Mouse (Mus musculus) liver, embryonic 14.5 days (tissue): ENCODE measurements around the gene Cnih4. TPM values are rescaled to one million over a fixed set of nuclear protein-coding genes. Genes with fewer than 3 reads are reported as not detected.

Experiments
- ATAC-seq: fragments of 200-750 bp; cut with Nextera tagmentation; 2 replicates; pipeline ENCODE4 v1.8.0; 2017; ENCODE audit warnings: moderate number of reproducible peaks, mild to moderate bottlenecking, moderate library complexity; ENCODE audit not compliant: insufficient read depth
- DNase-seq, 3 experiments: peaks; one replicate each; pipeline ENCODE4 v3.0.0-alpha.2; 2012 to 2013; ENCODE audit warnings: low read depth in 3 of 3, low spot score in 3 of 3
- H3K27ac ChIP-seq: fragments of 300-500 bp; sonication (generic); 2 replicates; pipeline ENCODE4 v1.5.1; 2014; ENCODE audit warnings: moderate library complexity, mild to moderate bottlenecking, control low read depth, inconsistent platforms
- H3K27me3 ChIP-seq: fragments of 300-500 bp; sonication (generic); 2 replicates; pipeline ENCODE4 v1.6.1; 2014; ENCODE audit warnings: mild to moderate bottlenecking, low read length, moderate library complexity; ENCODE audit not compliant: control insufficient read depth, insufficient read depth
- H3K36me3 ChIP-seq: fragments of 300-500 bp; sonication (generic); replicated peaks from 2 replicates; pipeline ENCODE4 v1.6.1; 2014; ENCODE audit warnings: low read depth; ENCODE audit not compliant: control insufficient read depth, insufficient read depth
- H3K4me1 ChIP-seq, 2 experiments: fragments of 200-500 bp in 1 of 2; fragments of 300-500 bp in 1 of 2; sonication (generic) in 1 of 2; replicated peaks; 2 replicates each; pipeline ENCODE4 v1.6.1; 2012 to 2014; ENCODE audit warnings: antibody characterized with exemption in 1 of 2, inconsistent platforms in 1 of 2, low read length in 1 of 2; ENCODE audit not compliant: control insufficient read depth in 2 of 2, insufficient read depth in 2 of 2
- H3K4me2 ChIP-seq: fragments of 300-500 bp; sonication (generic); 2 replicates; pipeline ENCODE4 v1.6.1; 2014; ENCODE audit warnings: low read depth, mild to moderate bottlenecking, control low read depth, moderate library complexity
- H3K4me3 ChIP-seq, 2 experiments: fragments of 200-500 bp in 1 of 2; fragments of 300-500 bp in 1 of 2; sonication (generic) in 1 of 2; 2 replicates each; pipeline ENCODE4 v1.5.1; 2012 to 2014; ENCODE audit warnings: low read depth in 2 of 2, low read length in 2 of 2, mild to moderate bottlenecking in 2 of 2, control low read depth in 1 of 2, inconsistent platforms in 1 of 2, moderate library complexity in 1 of 2; ENCODE audit not compliant: insufficient read depth in 1 of 2
- H3K9ac ChIP-seq: fragments of 300-500 bp; sonication (generic); replicated peaks from 2 replicates; pipeline ENCODE4 v1.6.1; 2014; ENCODE audit warnings: mild to moderate bottlenecking, control low read depth, moderate library complexity
- H3K9me3 ChIP-seq: fragments of 300-500 bp; sonication (generic); 2 replicates; pipeline ENCODE4 v1.6.1; 2016; ENCODE audit warnings: low read length, mixed read lengths; ENCODE audit not compliant: control insufficient read depth
- CTCF ChIP-seq: IDR thresholded peaks from 2 replicates; pipeline ENCODE4 v1.5.1; 2016; ENCODE audit warnings: antibody characterized with exemption, low read depth, control low read depth
- EP300 ChIP-seq: IDR thresholded peaks from 2 replicates; pipeline ENCODE4 v1.6.1; 2016; ENCODE audit warnings: antibody characterized with exemption, low read depth
- WGBS: fragments of 180-500 bp; shearing (Covaris S2); extraction: QIAGEN DNeasy Blood & Tissue Kit; methylation state at CpG from one replicate; pipeline ENCODE4 v1.1.7; 2014; ENCODE audit not compliant: insufficient replicate concordance; 5-methylcytosine and 5-hydroxymethylcytosine counted together
- polyA plus RNA-seq, 2 experiments: library from polyadenylated mRNA; depleted of rRNA in 1 of 2; stranded (reverse) in 1 of 2; unstranded in 1 of 2; fragments of >200 nt; fragmentation: Nextera tagmentation in 1 of 2; extraction: Ambion mirVana in 1 of 2; gene quantifications; 2 replicates each; pipeline versions ENCODE4 v1.2.1 to v1.2.3; 2012 to 2014

Gene Cnih4
- polyA plus RNA-seq, 2 experiments: 10.0 to 53.3 TPM

DNA sequence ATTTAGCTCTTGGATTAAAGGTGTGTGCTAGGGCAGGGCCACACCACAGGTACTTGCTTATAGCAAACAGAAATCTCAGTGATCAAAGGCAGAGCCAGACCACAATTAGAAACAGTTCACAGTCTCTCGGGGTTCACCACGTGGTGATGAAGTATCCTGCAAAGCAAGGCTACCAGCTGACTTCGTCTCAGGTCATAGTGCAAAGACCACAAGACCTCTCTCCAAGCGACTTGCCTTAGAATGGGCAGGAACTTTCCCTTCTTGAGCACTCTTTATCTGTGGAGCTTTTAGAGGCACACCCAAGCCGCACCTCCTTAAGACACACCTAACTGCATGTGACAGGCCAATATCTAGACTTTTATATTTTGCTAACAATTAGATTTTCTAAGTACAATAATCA lies 4.0 kb downstream of the Cnih4 start:
- Histone ChIP-seq H3K4me2 (peak overlapping the region; percentile 50), H3K4me1 (peaks cover 22 to 41% of the 10 kb centered on the region in 2 experiments), H3K27me3 (no peaks in the 10 kb centered on the region), H3K9me3 (no peaks in the 10 kb centered on the region), H3K4me3 (peak overlapping the region; percentile 0 to 15; a peak in 3 of 4 replicates), H3K27ac (peak overlapping the region; percentile 48), H3K36me3 (no peaks in the 10 kb centered on the region), H3K9ac (no peak overlapping the region)
- WGBS: 9% methylated on average over 5 of the region's 5 CpGs
- TF ChIP-seq CTCF: no peak
- no peak for TF ChIP-seq EP300
- ATAC-seq (no peak), DNase-seq (peak in 2 of 3 experiments; percentile 59 to 67)

DNA sequence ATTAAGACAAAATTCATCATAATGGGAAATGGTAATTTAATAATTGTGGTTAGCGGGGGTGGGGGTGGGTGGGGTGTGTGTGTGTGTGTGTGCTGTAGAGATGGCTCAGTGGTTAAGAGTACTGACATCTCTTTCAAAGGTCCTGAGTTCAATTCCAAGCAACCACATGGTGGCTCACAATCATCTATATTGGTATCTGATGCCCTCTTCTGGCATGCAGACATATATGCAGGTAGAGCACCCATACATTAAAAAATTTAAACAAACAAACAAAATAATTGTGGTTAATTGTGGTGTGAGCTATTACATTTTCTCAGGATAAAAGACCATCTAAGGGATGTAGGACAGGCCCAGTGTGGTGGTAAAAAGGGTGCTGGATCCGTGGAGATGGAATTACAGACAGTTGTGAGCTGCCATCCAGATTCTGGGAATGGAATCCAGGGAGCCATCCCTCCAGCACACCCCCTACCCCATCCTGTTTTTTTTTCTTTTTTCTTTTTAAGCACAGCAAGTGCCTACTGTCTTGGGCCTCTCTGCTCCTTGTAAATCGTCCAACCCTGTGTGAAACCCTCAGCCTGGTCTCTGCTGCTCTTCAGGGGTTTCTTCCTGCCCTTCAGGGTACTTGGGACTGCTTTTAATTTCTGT lies 5.0 kb downstream of the Cnih4 start:
- Histone ChIP-seq H3K27me3 (no peaks in the 10 kb centered on the region), H3K27ac (peak overlapping the region; percentile 39)
- 67% methylated on average over 3 of the region's 3 CpGs for WGBS

DNA sequence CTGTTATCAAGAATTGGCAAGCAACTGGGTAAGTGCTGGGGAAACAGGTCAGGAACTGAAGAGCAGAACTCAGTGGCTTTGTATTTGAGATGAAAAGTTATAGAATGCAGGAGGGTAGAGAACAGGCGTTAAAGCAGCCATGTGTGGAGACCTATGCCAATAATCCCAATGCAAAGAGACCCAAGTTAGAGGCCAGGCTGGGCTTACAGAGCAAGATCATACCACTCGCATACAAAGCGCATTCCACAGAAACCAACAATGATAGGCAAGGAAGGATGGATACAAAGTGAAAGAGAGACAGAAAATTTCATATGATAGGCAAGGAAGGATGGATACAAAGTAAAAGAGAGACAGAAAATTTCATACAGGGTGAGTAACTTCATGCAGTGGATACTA lies 5.9 kb downstream of the Cnih4 start:
- DNase-seq (no peak), ATAC-seq (no peak)
- Histone ChIP-seq H3K4me1 (peaks cover 22 to 36% of the 10 kb centered on the region in 2 experiments), H3K36me3 (no peaks in the 10 kb centered on the region; the same call in 1 of the 2 replicates), H3K27me3 (no peaks in the 10 kb centered on the region), H3K4me2 (peak overlapping the region; percentile 28), H3K4me3 (peak overlapping the region in 1 of 2 experiments; percentile 73; a peak in 2 of 4 replicates), H3K9me3 (no peaks in the 10 kb centered on the region), H3K27ac (no peak overlapping the region; the same call in 1 of the 2 replicates), H3K9ac (no peak overlapping the region)
- no peak for TF ChIP-seq CTCF
- no peak for TF ChIP-seq EP300
- WGBS: 70% methylated on average over 3 of the region's 3 CpGs

More for the DNA sequence above, 5.0 kb downstream of the Cnih4 start:
- H3K4me1 ChIP-seq: peaks cover 22 to 41% of the 10 kb centered on the region in 2 experiments
- peak; percentile 57 for TF ChIP-seq CTCF
- no peak for TF ChIP-seq EP300
- H3K36me3 ChIP-seq: no peaks in the 10 kb centered on the region
- no peak overlapping the region for H3K4me3 ChIP-seq
- no peak overlapping the region for H3K9ac ChIP-seq
- DNase-seq (no peak), ATAC-seq (no peak)
- H3K9me3 ChIP-seq: no peaks in the 10 kb centered on the region
- H3K4me2 ChIP-seq: peak overlapping the region; percentile 50

DNA sequence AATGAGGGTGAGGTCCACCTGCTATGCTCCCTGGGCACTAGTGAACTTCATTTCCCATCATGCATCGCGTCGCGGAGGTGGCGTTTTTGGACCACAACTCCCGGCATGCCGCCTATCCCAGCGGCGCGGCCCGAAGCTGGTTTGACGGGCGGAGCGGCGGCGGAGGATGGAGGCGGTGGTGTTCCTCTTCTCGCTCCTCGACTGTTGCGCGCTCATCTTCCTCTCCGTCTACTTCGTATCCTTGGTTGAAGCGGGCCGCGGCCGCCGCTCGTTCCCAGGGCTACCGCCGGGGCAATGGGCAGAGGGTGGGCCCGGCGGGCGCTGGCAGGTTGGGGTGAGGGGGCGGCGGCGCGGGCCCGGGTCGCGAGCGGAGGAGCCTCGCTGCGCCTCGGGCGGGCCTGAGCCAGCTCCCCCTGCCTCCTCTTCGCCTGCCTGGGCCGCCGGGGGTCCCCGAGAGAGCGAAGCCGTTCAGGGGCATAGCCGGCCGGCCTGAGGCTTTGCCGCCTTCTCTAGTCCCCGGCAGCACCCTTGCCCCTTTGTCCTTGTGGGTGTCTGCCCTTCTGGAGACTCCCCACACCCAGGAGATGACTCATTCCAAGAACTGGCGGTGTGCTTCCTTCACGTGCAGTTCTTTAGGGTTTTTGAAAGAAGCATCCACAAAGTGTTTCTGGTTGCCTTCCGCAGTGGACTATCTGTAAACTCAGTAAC lies 6.5 kb downstream of the Cnih4 start:
- under 1% methylated on average over 56 of the region's 59 CpGs for WGBS
- peak; percentile 85 for ATAC-seq
- H3K4me1 ChIP-seq: peaks cover 20 to 34% of the 10 kb centered on the region in 2 experiments
- no peaks in the 10 kb centered on the region; the same call in 1 of the 2 replicates for H3K36me3 ChIP-seq
- TF ChIP-seq CTCF (no peak), EP300 (no peak)
- H3K4me3 ChIP-seq: peak overlapping the region; percentile 73 to 81
- H3K9me3 ChIP-seq: no peaks in the 10 kb centered on the region
- peak overlapping the region; percentile 81 for H3K9ac ChIP-seq
- peak overlapping the region; percentile 69 for H3K4me2 ChIP-seq
- H3K27ac ChIP-seq: peak overlapping the region; percentile 21
- H3K27me3 ChIP-seq: no peaks in the 10 kb centered on the region
- peak; percentile 84 to 86 (median 85) for DNase-seq

GRCm38 (mm10) chr1:181151541-181151940 lies 7.0 kb downstream of the Cnih4 start:
- H3K9me3 ChIP-seq: no peaks in the 10 kb centered on the region
- WGBS: 32% methylated on average over 5 of the region's 5 CpGs
- H3K9ac ChIP-seq: peak overlapping the region; percentile 81
- no peak overlapping the region for H3K27ac ChIP-seq
- no peaks in the 10 kb centered on the region; the same call in 1 of the 2 replicates for H3K36me3 ChIP-seq
- H3K4me3 ChIP-seq: peak overlapping the region; percentile 73 to 81
- ATAC-seq (no peak), DNase-seq (no peak)
- H3K4me1 ChIP-seq: peaks cover 16 to 32% of the 10 kb centered on the region in 2 experiments
- no peaks in the 10 kb centered on the region for H3K27me3 ChIP-seq
- H3K4me2 ChIP-seq: peak overlapping the region; percentile 69
- no peak for TF ChIP-seq EP300
- no peak for TF ChIP-seq CTCF
